Mouse (Mus musculus) T-helper 17 cell (primary cell): ENCODE measurements at regions not wholly inside any gene's neighbourhood (a gene's known extent, or its start where the extent isn't known, plus 50 kb on each side); places are given as distances from the start of the nearest gene placed in this dataset.

Experiments used
- in situ Hi-C, 2 experiments: fragments of 300-600 bp; cut with MboI, MseI; formaldehyde crosslinking; loops; 1 replicate in 1 of 2; 2 replicates in 1 of 2; pipeline ENCODE4 v1.15.1; 2025; ENCODE audit warnings: high pct_unique_total_duplicates in 2 of 2

GRCm38 (mm10) chr12:104580796-104581195 is 107.7 kb upstream of the Gsc start:
- in situ Hi-C loops: no loop called here

- in situ Hi-C loops: no loop called here
These were observed 94.5 kb upstream of the Gsc start for GRCm38 (mm10) chr12:104567622-104568021.

GRCm38 (mm10) chr12:104562961-104563360 is 89.8 kb upstream of the Gsc start:
- in situ Hi-C loops: no loop called here

GRCm38 (mm10) chr12:104560934-104561565 is 87.9 kb upstream of the Gsc start:
- in situ Hi-C loops: no loop called here

- in situ Hi-C loops: no loop called here
These were observed 84.6 kb upstream of the Gsc start for GRCm38 (mm10) chr12:104557761-104558160.

GRCm38 (mm10) chr12:104557307-104557706 is 84.2 kb upstream of the Gsc start:
- in situ Hi-C loops: no loop called here

- in situ Hi-C loops: no loop called here
These were observed 75.5 kb upstream of the Gsc start for GRCm38 (mm10) chr12:104548586-104548985.

GRCm38 (mm10) chr12:104547561-104547960 is 74.4 kb upstream of the Gsc start:
- in situ Hi-C loops: no loop called here

- in situ Hi-C loops: no loop called here
These were observed 73.1 kb upstream of the Gsc start for GRCm38 (mm10) chr12:104545993-104546769.

- in situ Hi-C loops: no loop called here
These were observed 66.8 kb upstream of the Gsc start for GRCm38 (mm10) chr12:104539911-104540310.

GRCm38 (mm10) chr12:104538436-104538835 is 65.3 kb upstream of the Gsc start:
- in situ Hi-C loops: no loop called here

GRCm38 (mm10) chr12:104531512-104532447 is 58.6 kb upstream of the Gsc start:
- in situ Hi-C loops: no loop called here

- in situ Hi-C loops: no loop called here
These were observed 57.5 kb upstream of the Gsc start for GRCm38 (mm10) chr12:104530586-104530985.
